8 mouse cellular contexts compared by ENCODE assay signal in genomic region chr13:55591961-55592490, GRCm38 (mm10). TPM values are rescaled to one million over a fixed set of nuclear protein-coding genes. Genes with fewer than 3 reads are reported as not detected.
A peak's percentile ranks its signal among the peaks of the same experiment; 100 is the strongest.
DNase-seq lines count a peak whose midpoint lies in the region; ATAC-seq lines count a peak whose summit lies in the region.

No protein-coding gene starts in this region.

- H3K36me3 ChIP-seq in hindbrain, embryonic 10.5 days: peaks cover 28% of the 10 kb centered on the region
- peaks cover 25% of the 10 kb centered on the region for H3K36me3 ChIP-seq in hindbrain, embryonic 13.5 days
- H3K36me3 ChIP-seq in embryonic facial prominence, embryonic 10.5 days (replicated peaks): peaks cover 28% of the 10 kb centered on the region
- peaks cover 27% of the 10 kb centered on the region for H3K36me3 ChIP-seq in kidney, embryonic 14.5 days (ENCODE audit: control insufficient read depth, insufficient read depth, low read length)
- H3K36me3 ChIP-seq in midbrain, embryonic 14.5 days (ENCODE audit: control insufficient read depth, insufficient read depth, low read length): peaks cover 28% of the 10 kb centered on the region

- H3K4me3 ChIP-seq in hindbrain, embryonic 10.5 days: no peak overlapping the region; the same call in 1 of the 2 replicates
- no peak overlapping the region; the same call in 1 of the 2 replicates for H3K4me3 ChIP-seq in hindbrain, embryonic 13.5 days
- peak overlapping the region; percentile 76; the same call in 1 of the 2 replicates for H3K4me3 ChIP-seq in embryonic facial prominence, embryonic 10.5 days
- no peak overlapping the region for H3K4me3 ChIP-seq in kidney, embryonic 14.5 days (ENCODE audit: low read length)
- H3K4me3 ChIP-seq in midbrain, embryonic 14.5 days (replicated peaks; ENCODE audit: low read depth, low read length): no peak overlapping the region

- peak overlapping the region; percentile 91; the same call in 1 of the 2 replicates for H3K27ac ChIP-seq in hindbrain, embryonic 10.5 days
- H3K27ac ChIP-seq in hindbrain, embryonic 13.5 days: no peak overlapping the region
- H3K27ac ChIP-seq in embryonic facial prominence, embryonic 10.5 days (replicated peaks): peak overlapping the region; percentile 86; the same call in 1 of the 2 replicates
- no peak overlapping the region for H3K27ac ChIP-seq in kidney, embryonic 14.5 days (ENCODE audit: low read depth, low read length)
- no peak overlapping the region for H3K27ac ChIP-seq in midbrain, embryonic 14.5 days (replicated peaks; ENCODE audit: low read depth, low read length)

- H3K4me2 ChIP-seq in hindbrain, embryonic 13.5 days: no peak overlapping the region
- no peak overlapping the region for H3K4me2 ChIP-seq in kidney, embryonic 14.5 days (replicated peaks; ENCODE audit: low read depth, low read length)
- no peak overlapping the region for H3K4me2 ChIP-seq in midbrain, embryonic 14.5 days (ENCODE audit: low read length)

- H3K27me3 ChIP-seq in hindbrain, embryonic 10.5 days (ENCODE audit: insufficient read depth, poor library complexity, severe bottlenecking): 0 out of 2 replicates have a peak, but pooled peaks cover 10% of the 10 kb centered on the region
- H3K27me3 ChIP-seq in hindbrain, embryonic 13.5 days: peaks cover 17% of the 10 kb centered on the region
- H3K27me3 ChIP-seq in embryonic facial prominence, embryonic 10.5 days (replicated peaks; ENCODE audit: low read depth, poor library complexity, severe bottlenecking): peaks cover 11% of the 10 kb centered on the region
- H3K27me3 ChIP-seq in kidney, embryonic 14.5 days (ENCODE audit: control insufficient read depth, insufficient read depth, low read length): no peaks in the 10 kb centered on the region; the same call in 1 of the 2 replicates
- no peaks in the 10 kb centered on the region for H3K27me3 ChIP-seq in midbrain, embryonic 14.5 days (ENCODE audit: control insufficient read depth, insufficient read depth, low read length)

- H3K9me3 ChIP-seq in hindbrain, embryonic 10.5 days: no peaks in the 10 kb centered on the region
- H3K9me3 ChIP-seq in hindbrain, embryonic 13.5 days: no peaks in the 10 kb centered on the region
- no peaks in the 10 kb centered on the region for H3K9me3 ChIP-seq in embryonic facial prominence, embryonic 10.5 days
- H3K9me3 ChIP-seq in kidney, embryonic 14.5 days (ENCODE audit: control insufficient read depth, low read length): no peaks in the 10 kb centered on the region
- H3K9me3 ChIP-seq in midbrain, embryonic 14.5 days (ENCODE audit: control insufficient read depth, low read length): no peaks in the 10 kb centered on the region

- no peak for ATAC-seq in hindbrain, embryonic 13.5 days (ENCODE audit: low FRiP score)
- ATAC-seq in kidney, embryonic 14.5 days (ENCODE audit: low FRiP score, low TSS enrichment): peak; percentile 8; the same call in 1 of the 2 replicates
- peak; percentile 41; the same call in 1 of the 2 replicates for ATAC-seq in midbrain, embryonic 14.5 days (ENCODE audit: low FRiP score, low TSS enrichment)
- ATAC-seq in erythroblast, adult 5-6 weeks (replicated peaks; ENCODE audit: low FRiP score, poor library complexity, severe bottlenecking): no peak

- H3K9ac ChIP-seq in hindbrain, embryonic 13.5 days: no peak overlapping the region
- H3K9ac ChIP-seq in kidney, embryonic 14.5 days (ENCODE audit: low read depth, low read length): no peak overlapping the region
- no peak overlapping the region for H3K9ac ChIP-seq in midbrain, embryonic 14.5 days (replicated peaks; ENCODE audit: low read length)

- DNase-seq in hindbrain, embryonic 10.5 days (ENCODE audit: low spot score): no peak
- DNase-seq in embryonic facial prominence, embryonic 10.5 days (ENCODE audit: low spot score): no peak
- no peak for DNase-seq in midbrain, embryonic 14.5 days
- DNase-seq in adrenal gland, postnatal 36 days: no peak
- DNase-seq in thymus, postnatal 14 days: no peak

- 73% methylated on average over 4 of the region's 4 CpGs for WGBS in hindbrain, embryonic 10.5 days
- 79% methylated on average over 4 of the region's 4 CpGs for WGBS in hindbrain, embryonic 13.5 days
- WGBS in embryonic facial prominence, embryonic 10.5 days: 71% methylated on average over 4 of the region's 4 CpGs
- WGBS in kidney, embryonic 14.5 days: 78% methylated on average over 4 of the region's 4 CpGs
- 81% methylated on average over 4 of the region's 4 CpGs for WGBS in midbrain, embryonic 14.5 days

- peaks cover 15% of the 10 kb centered on the region for H3K4me1 ChIP-seq in hindbrain, embryonic 10.5 days (replicated peaks)
- H3K4me1 ChIP-seq in hindbrain, embryonic 13.5 days (replicated peaks): peaks cover 14% of the 10 kb centered on the region
- H3K4me1 ChIP-seq in embryonic facial prominence, embryonic 10.5 days: peaks cover 14% of the 10 kb centered on the region
- H3K4me1 ChIP-seq in kidney, embryonic 14.5 days (ENCODE audit: control insufficient read depth, insufficient read depth, low read length): no peaks in the 10 kb centered on the region; the same call in 1 of the 2 replicates
- peaks cover 4% of the 10 kb centered on the region; the same call in 1 of the 2 replicates for H3K4me1 ChIP-seq in midbrain, embryonic 14.5 days (ENCODE audit: control insufficient read depth, insufficient read depth, low read length)

RNA-seq across cellular contexts. Expression of gene B4galt7, which starts 7.7 kb away (rescaled TPM):
- polyA plus RNA-seq in hindbrain, embryonic 10.5 days (2016; fragmentation: Nextera tagmentation; extraction: Ambion mirVana): 32.2 and 39.9 TPM in 2 replicates
- 44.8 and 49.8 TPM in 2 replicates for polyA plus RNA-seq in hindbrain, embryonic 13.5 days (2015; fragmentation: Nextera tagmentation; extraction: Ambion mirVana)
- 30.1 and 32.0 TPM in 2 replicates for polyA plus RNA-seq in embryonic facial prominence, embryonic 10.5 days (2016; fragmentation: Nextera tagmentation; extraction: Ambion mirVana)
- 13.5 and 18.2 TPM in 2 replicates for polyA plus RNA-seq in kidney, embryonic 14.5 days (2014; fragmentation: Nextera tagmentation; extraction: Ambion mirVana)
- 24.5 and 28.8 TPM in 2 replicates for polyA plus RNA-seq in midbrain, embryonic 14.5 days (2014; fragmentation: Nextera tagmentation; extraction: Ambion mirVana)
- 10 to 100 TPM; 13.4 to 16.6 TPM for total RNA-seq in adrenal gland, postnatal 36 days (2021)
- 0.77 and 0.84 TPM in 2 replicates for total RNA-seq in erythroblast, adult 5-6 weeks (2015; ENCODE audit: low replicate concordance)
- 0.42 and 4.3 TPM in 2 replicates for total RNA-seq in erythroblast, adult 5-6 weeks (2017; ENCODE audit: low replicate concordance)

RNA-seq across cellular contexts. Expression of gene Tmed9, which starts 18.5 kb away (rescaled TPM):
- 102 and 112 TPM in 2 replicates for polyA plus RNA-seq in hindbrain, embryonic 10.5 days (2016; fragmentation: Nextera tagmentation; extraction: Ambion mirVana)
- 112 and 114 TPM in 2 replicates for polyA plus RNA-seq in hindbrain, embryonic 13.5 days (2015; fragmentation: Nextera tagmentation; extraction: Ambion mirVana)
- polyA plus RNA-seq in embryonic facial prominence, embryonic 10.5 days (2016; fragmentation: Nextera tagmentation; extraction: Ambion mirVana): 120 and 121 TPM in 2 replicates
- polyA plus RNA-seq in kidney, embryonic 14.5 days (2014; fragmentation: Nextera tagmentation; extraction: Ambion mirVana): 73.5 and 232 TPM in 2 replicates
- 61.3 and 126 TPM in 2 replicates for polyA plus RNA-seq in midbrain, embryonic 14.5 days (2014; fragmentation: Nextera tagmentation; extraction: Ambion mirVana)
- 100 to 1,000 TPM; 196 to 197 TPM for total RNA-seq in adrenal gland, postnatal 36 days (2021)
- total RNA-seq in erythroblast, adult 5-6 weeks (2015; ENCODE audit: low replicate concordance): 16.3 and 23.4 TPM in 2 replicates
- 25.1 and 34.2 TPM in 2 replicates for total RNA-seq in erythroblast, adult 5-6 weeks (2017; ENCODE audit: low replicate concordance)

RNA-seq across cellular contexts. Expression of gene Fam193b, which starts 21.1 kb away (rescaled TPM):
- 63.7 and 64.3 TPM in 2 replicates for polyA plus RNA-seq in hindbrain, embryonic 10.5 days (2016; fragmentation: Nextera tagmentation; extraction: Ambion mirVana)
- polyA plus RNA-seq in hindbrain, embryonic 13.5 days (2015; fragmentation: Nextera tagmentation; extraction: Ambion mirVana): 57.0 and 57.1 TPM in 2 replicates
- 62.7 and 67.3 TPM in 2 replicates for polyA plus RNA-seq in embryonic facial prominence, embryonic 10.5 days (2016; fragmentation: Nextera tagmentation; extraction: Ambion mirVana)
- 36.7 and 39.3 TPM in 2 replicates for polyA plus RNA-seq in kidney, embryonic 14.5 days (2014; fragmentation: Nextera tagmentation; extraction: Ambion mirVana)
- polyA plus RNA-seq in midbrain, embryonic 14.5 days (2014; fragmentation: Nextera tagmentation; extraction: Ambion mirVana): 50.0 and 57.6 TPM in 2 replicates
- total RNA-seq in adrenal gland, postnatal 36 days (2021): 10 to 100 TPM; 32.3 to 40.4 TPM
- 35.9 and 38.6 TPM in 2 replicates for total RNA-seq in erythroblast, adult 5-6 weeks (2015; ENCODE audit: low replicate concordance)
- total RNA-seq in erythroblast, adult 5-6 weeks (2017; ENCODE audit: low replicate concordance): 18.0 and 23.7 TPM in 2 replicates

RNA-seq across cellular contexts. Expression of gene Caml, which starts 30.8 kb away (rescaled TPM):
- polyA plus RNA-seq in hindbrain, embryonic 10.5 days (2016; fragmentation: Nextera tagmentation; extraction: Ambion mirVana): 55.0 and 60.9 TPM in 2 replicates
- polyA plus RNA-seq in hindbrain, embryonic 13.5 days (2015; fragmentation: Nextera tagmentation; extraction: Ambion mirVana): 101 and 105 TPM in 2 replicates
- polyA plus RNA-seq in embryonic facial prominence, embryonic 10.5 days (2016; fragmentation: Nextera tagmentation; extraction: Ambion mirVana): 52.6 and 53.6 TPM in 2 replicates
- polyA plus RNA-seq in kidney, embryonic 14.5 days (2014; fragmentation: Nextera tagmentation; extraction: Ambion mirVana): 58.3 and 60.3 TPM in 2 replicates
- 99.3 and 104 TPM in 2 replicates for polyA plus RNA-seq in midbrain, embryonic 14.5 days (2014; fragmentation: Nextera tagmentation; extraction: Ambion mirVana)
- total RNA-seq in adrenal gland, postnatal 36 days (2021): 10 to 100 TPM; 32.8 to 34.0 TPM
- total RNA-seq in erythroblast, adult 5-6 weeks (2015; ENCODE audit: low replicate concordance): 12.9 and 14.6 TPM in 2 replicates
- 6.4 and 26.3 TPM in 2 replicates for total RNA-seq in erythroblast, adult 5-6 weeks (2017; ENCODE audit: low replicate concordance)

RNA-seq across cellular contexts. Expression of gene Ddx46, which starts 42.8 kb away (rescaled TPM):
- polyA plus RNA-seq in hindbrain, embryonic 10.5 days (2016; fragmentation: Nextera tagmentation; extraction: Ambion mirVana): 27.1 and 38.2 TPM in 2 replicates
- polyA plus RNA-seq in hindbrain, embryonic 13.5 days (2015; fragmentation: Nextera tagmentation; extraction: Ambion mirVana): 29.6 and 30.6 TPM in 2 replicates
- 44.7 and 47.4 TPM in 2 replicates for polyA plus RNA-seq in embryonic facial prominence, embryonic 10.5 days (2016; fragmentation: Nextera tagmentation; extraction: Ambion mirVana)
- polyA plus RNA-seq in kidney, embryonic 14.5 days (2014; fragmentation: Nextera tagmentation; extraction: Ambion mirVana): 35.7 and 48.5 TPM in 2 replicates
- polyA plus RNA-seq in midbrain, embryonic 14.5 days (2014; fragmentation: Nextera tagmentation; extraction: Ambion mirVana): 29.3 and 32.1 TPM in 2 replicates
- 10 to 100 TPM; 36.5 to 42.6 TPM for total RNA-seq in adrenal gland, postnatal 36 days (2021)
- 32.6 and 35.4 TPM in 2 replicates for total RNA-seq in erythroblast, adult 5-6 weeks (2015; ENCODE audit: low replicate concordance)
- total RNA-seq in erythroblast, adult 5-6 weeks (2017; ENCODE audit: low replicate concordance): 36.6 and 42.2 TPM in 2 replicates

Comparison
In these comparisons a context has a peak if more than half of its experiments do, and no peak if none do; other contexts are left out.
1. H3K27ac ChIP-seq: peak in hindbrain, embryonic 10.5 days (single experiment) and embryonic facial prominence, embryonic 10.5 days (single experiment); none in hindbrain, embryonic 13.5 days (single experiment), kidney, embryonic 14.5 days (single experiment) and midbrain, embryonic 14.5 days (single experiment).
2. ATAC-seq: peak in kidney, embryonic 14.5 days (single experiment) and midbrain, embryonic 14.5 days (single experiment); none in hindbrain, embryonic 13.5 days (single experiment) and erythroblast, adult 5-6 weeks (single experiment).